Mouse (Mus musculus) cerebellum, adult 8-10 months (tissue): ENCODE results near the gene Cercam.
"Not testable (repeated sequence)": the region's sequence is repeated elsewhere in the genome, so short reads cannot be mapped to it uniquely, and the experiment has no call there.

Experiments
- DNase-seq: peaks from one replicate; pipeline ENCODE4 v3.0.0; 2022

The Cercam gene

GRCm38 (mm10) chr2:29855585-29856210 is 13.3 kb upstream of the Cercam start:
- DNase-seq: no peak

- DNase-seq: no peak
These were observed 12.3 kb upstream of the Cercam start for GRCm38 (mm10) chr2:29856451-29857260.

- DNase-seq: no peak
These were observed 11.6 kb upstream of the Cercam start for GRCm38 (mm10) chr2:29857341-29857740.

GRCm38 (mm10) chr2:29857967-29858366 is 11.0 kb upstream of the Cercam start:
- no peak for DNase-seq

- no peak for DNase-seq
These were observed 10.1 kb upstream of the Cercam start for GRCm38 (mm10) chr2:29858748-29859473.

GRCm38 (mm10) chr2:29865125-29865524 is 3.8 kb upstream of the Cercam start:
- DNase-seq: no peak

- peak; percentile 41 for DNase-seq
These were observed 885 bp downstream of the Cercam start for GRCm38 (mm10) chr2:29869646-29870451.

GRCm38 (mm10) chr2:29872581-29873295 is 3.8 kb downstream of the Cercam start:
- DNase-seq: peak; percentile 63

- no peak for DNase-seq
These were observed 4.8 kb downstream of the Cercam start for GRCm38 (mm10) chr2:29873801-29874200.

- DNase-seq: no peak
These were observed 9.1 kb downstream of the Cercam start for GRCm38 (mm10) chr2:29878061-29878460.

- DNase-seq: no peak
These were observed 10.2 kb downstream of the Cercam start for GRCm38 (mm10) chr2:29879191-29879590.

GRCm38 (mm10) chr2:29879964-29880830 is 11.2 kb downstream of the Cercam start:
- peak; percentile 40 for DNase-seq

GRCm38 (mm10) chr2:29886659-29887292 is 17.8 kb downstream of the Cercam start:
- DNase-seq: not testable (repeated sequence)

- DNase-seq: peak; percentile 100
These were observed 20.3 kb downstream of the Cercam start, which contains the start of gene Odf2 for GRCm38 (mm10) chr2:29889066-29889944. Gene Odf2, plus strand, starts transcription at chr2:29889221.

GRCm38 (mm10) chr2:29889991-29890833 is 21.2 kb downstream of the Cercam start:
- peak; percentile 88 for DNase-seq

- DNase-seq: peak; percentile 62
These were observed 22.8 kb downstream of the Cercam start for GRCm38 (mm10) chr2:29891773-29892172.

GRCm38 (mm10) chr2:29896071-29896470 is 27.1 kb downstream of the Cercam start:
- no peak for DNase-seq

GRCm38 (mm10) chr2:29897366-29897765 is 28.4 kb downstream of the Cercam start:
- DNase-seq: no peak
